Mouse (Mus musculus) limb, embryonic 11.5 days (tissue): ENCODE measurements at regions not wholly inside any gene's neighbourhood (a gene's known extent, or its start where the extent isn't known, plus 50 kb on each side); places are given as distances from the start of the nearest gene placed in this dataset.

ENCODE experiments used
- ATAC-seq: fragments of 200-750 bp; cut with Nextera tagmentation; 2 replicates; pipeline ENCODE4 v1.8.0; 2017; ENCODE audit warnings: low read depth; ENCODE audit not compliant: insufficient number of reproducible peaks, low FRiP score, low TSS enrichment
- DNase-seq: peaks from one replicate; pipeline ENCODE4 v3.0.0-alpha.2; 2015; ENCODE audit warnings: low spot score
- H3K27ac ChIP-seq: fragments of 300-500 bp; sonication (generic); replicated peaks from 2 replicates; pipeline ENCODE4 v1.5.1; 2014; ENCODE audit warnings: low read depth, mild to moderate bottlenecking, low read length
- H3K27me3 ChIP-seq: fragments of 300-500 bp; sonication (generic); 2 replicates; pipeline ENCODE4 v1.6.1; 2014; ENCODE audit warnings: mild to moderate bottlenecking, low read length, mixed read lengths; ENCODE audit not compliant: control insufficient read depth, insufficient read depth
- H3K36me3 ChIP-seq: fragments of 300-500 bp; sonication (generic); 2 replicates; pipeline ENCODE4 v1.6.1; 2014; ENCODE audit warnings: mild to moderate bottlenecking, low read length, moderate library complexity, mixed read lengths; ENCODE audit not compliant: control insufficient read depth, insufficient read depth
- H3K4me1 ChIP-seq: fragments of 300-500 bp; sonication (generic); 2 replicates; pipeline ENCODE4 v1.6.1; 2014; ENCODE audit warnings: low read length, mixed read lengths; ENCODE audit not compliant: control insufficient read depth, insufficient read depth
- H3K4me2 ChIP-seq: fragments of 300-500 bp; sonication (generic); 2 replicates; pipeline ENCODE4 v1.6.1; 2014; ENCODE audit warnings: low read depth, mild to moderate bottlenecking, moderate library complexity; ENCODE audit not compliant: severe bottlenecking
- H3K4me3 ChIP-seq: fragments of 300-500 bp; sonication (generic); 2 replicates; pipeline ENCODE4 v1.5.1; 2014; ENCODE audit warnings: low read depth, low read length
- H3K9ac ChIP-seq: fragments of 300-500 bp; sonication (generic); 2 replicates; pipeline ENCODE4 v1.6.1; 2014; ENCODE audit warnings: mild to moderate bottlenecking, low read length
- H3K9me3 ChIP-seq: fragments of 300-500 bp; sonication (generic); 2 replicates; pipeline ENCODE4 v1.6.1; 2016; ENCODE audit warnings: low read length; ENCODE audit not compliant: control insufficient read depth
- WGBS: fragments of 180-500 bp; shearing (Covaris S2); extraction: QIAGEN DNeasy Blood & Tissue Kit; methylation state at CpG from one replicate; pipeline ENCODE4 v1.1.7; 2014; 5-methylcytosine and 5-hydroxymethylcytosine counted together

DNA sequence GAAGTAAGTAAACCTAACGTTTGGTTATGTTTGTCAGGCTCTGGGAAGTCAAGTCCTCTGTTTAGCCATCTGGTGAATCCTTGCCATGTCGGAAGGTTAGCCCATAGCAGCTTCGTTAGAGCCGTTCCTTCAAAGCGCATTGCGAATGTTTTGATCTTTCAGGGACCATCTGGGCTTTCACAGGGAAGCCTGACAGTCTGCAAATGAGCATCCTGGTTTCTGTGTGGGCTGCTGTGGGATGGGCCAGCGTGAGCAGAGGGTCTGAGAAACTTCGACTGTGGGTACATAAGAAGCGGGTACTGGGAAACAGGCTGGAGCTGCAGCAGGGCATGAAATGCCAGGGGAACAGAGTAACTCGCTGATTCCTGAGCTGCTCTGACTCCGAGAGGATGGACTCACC lies 274.7 kb upstream of the Nr2f2 start:
- DNase-seq = no peak
- Histone ChIP-seq H3K4me2 (no peak overlapping the region), H3K36me3 (no peaks in the 10 kb centered on the region), H3K4me1 (peaks cover 4% of the 10 kb centered on the region), H3K27me3 (no peaks in the 10 kb centered on the region), H3K27ac (no peak overlapping the region), H3K4me3 (no peak overlapping the region), H3K9ac (no peak overlapping the region), H3K9me3 (no peaks in the 10 kb centered on the region)
- 14% methylated on average over 11 of the region's 11 CpGs for WGBS
- ATAC-seq = no peak

DNA sequence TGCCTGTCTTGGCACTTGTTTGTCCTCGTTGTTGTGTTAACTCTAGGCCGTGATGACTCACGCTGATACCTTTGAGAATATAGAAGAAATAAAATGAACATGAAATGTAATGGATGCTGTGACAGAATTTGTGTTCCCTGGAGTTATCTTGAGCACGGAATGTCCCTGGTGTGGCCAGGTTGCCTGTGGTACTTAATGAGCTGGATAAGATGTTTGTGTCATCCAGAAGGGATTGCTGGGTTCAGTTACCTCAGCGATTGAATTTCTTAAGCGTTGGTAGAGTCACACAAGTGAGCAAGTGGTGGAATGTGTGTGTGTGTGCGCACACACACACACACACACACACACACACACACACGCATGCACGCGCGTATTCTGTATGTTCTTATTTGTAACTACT lies 274.0 kb upstream of the Nr2f2 start:
- H3K4me1 ChIP-seq = peaks cover 4% of the 10 kb centered on the region
- H3K27ac ChIP-seq = no peak overlapping the region
- WGBS = 84% methylated on average over 11 of the region's 11 CpGs
- no peak overlapping the region for H3K4me3 ChIP-seq
- ATAC-seq = no peak
- DNase-seq = no peak
- H3K9ac ChIP-seq = no peak overlapping the region
- H3K36me3 ChIP-seq = no peaks in the 10 kb centered on the region
- no peak overlapping the region for H3K4me2 ChIP-seq
- H3K9me3 ChIP-seq = no peaks in the 10 kb centered on the region
- H3K27me3 ChIP-seq = no peaks in the 10 kb centered on the region

DNA sequence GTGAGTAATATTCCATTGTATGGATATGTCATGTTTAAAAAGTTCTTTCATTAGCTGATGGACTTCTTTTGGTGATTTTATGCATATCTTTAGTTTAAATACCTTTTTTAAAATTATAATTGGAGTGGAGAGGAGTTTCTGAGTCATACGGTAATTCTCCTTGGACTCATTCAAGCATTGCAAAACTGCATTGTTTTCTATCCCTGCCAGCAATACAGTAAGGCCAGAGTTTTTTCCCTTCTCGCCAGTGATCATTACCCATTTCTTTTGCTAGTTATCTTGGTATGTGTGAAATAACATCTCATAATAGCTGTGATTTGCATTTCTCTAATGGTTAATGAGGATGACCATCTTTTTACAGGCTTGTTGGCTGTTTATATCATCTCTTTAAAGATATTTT lies 271.6 kb upstream of the Nr2f2 start:
- WGBS = 86% methylated on average over 2 of the region's 2 CpGs
- H3K9ac ChIP-seq = no peak overlapping the region
- no peak overlapping the region for H3K27ac ChIP-seq

DNA sequence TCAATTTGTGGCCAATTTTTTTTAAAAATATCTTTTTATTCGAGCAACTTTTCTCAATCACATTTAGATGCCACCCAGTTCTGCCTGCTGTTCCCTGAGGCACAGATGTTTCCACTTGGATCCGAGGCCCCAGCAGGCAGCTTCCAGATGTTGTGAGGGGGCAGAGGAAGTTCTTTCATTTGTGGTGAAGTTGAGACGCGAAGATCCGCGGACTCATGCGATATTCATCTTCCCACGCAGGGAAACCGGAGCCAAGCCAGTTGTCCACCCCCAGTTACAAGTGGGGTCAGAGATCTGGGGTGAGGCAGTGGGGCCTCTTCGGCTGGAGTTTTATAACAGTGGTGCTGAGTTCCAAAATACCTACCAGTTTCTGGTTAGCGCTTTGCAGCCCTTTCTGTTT lies 267.5 kb upstream of the Nr2f2 start:
- WGBS = 18% methylated on average over 11 of the region's 11 CpGs
- ATAC-seq = no peak
- H3K27ac ChIP-seq = no peak overlapping the region
- H3K9ac ChIP-seq = no peak overlapping the region
- H3K4me3 ChIP-seq = no peak overlapping the region
- H3K27me3 ChIP-seq = 0 out of 2 replicates have a peak, but pooled peaks cover 5% of the 10 kb centered on the region
- DNase-seq = peak; percentile 57
- no peaks in the 10 kb centered on the region for H3K9me3 ChIP-seq
- H3K4me2 ChIP-seq = no peak overlapping the region
- peaks cover 13% of the 10 kb centered on the region for H3K4me1 ChIP-seq
- no peaks in the 10 kb centered on the region for H3K36me3 ChIP-seq

More for the DNA sequence above, 271.6 kb upstream of the Nr2f2 start:
- Histone ChIP-seq H3K27me3 (0 out of 2 replicates have a peak, but pooled peaks cover 2% of the 10 kb centered on the region), H3K4me2 (no peak overlapping the region), H3K4me1 (peaks cover 11% of the 10 kb centered on the region), H3K9me3 (no peaks in the 10 kb centered on the region), H3K36me3 (no peaks in the 10 kb centered on the region), H3K4me3 (no peak overlapping the region)
- DNase-seq (no peak), ATAC-seq (no peak)

DNA sequence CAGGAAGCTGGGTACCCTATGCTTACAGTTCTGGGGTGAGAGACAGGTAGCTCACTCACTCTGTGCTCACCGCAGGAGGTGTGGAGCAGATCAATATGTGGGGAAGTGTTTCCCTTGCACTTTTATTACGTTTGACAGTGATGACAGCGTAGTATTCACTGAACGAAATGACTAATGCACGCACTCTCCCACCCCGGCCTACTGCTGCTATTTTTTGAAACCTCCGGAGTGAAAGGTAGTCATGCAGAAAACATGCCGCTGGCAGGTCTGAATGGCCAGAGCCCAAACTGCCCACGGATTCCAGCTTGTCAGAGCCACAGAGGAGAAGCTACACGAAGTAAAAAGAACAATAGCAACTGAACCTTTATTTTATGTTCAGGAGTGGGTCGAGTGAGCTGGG lies 267.0 kb upstream of the Nr2f2 start:
- DNase-seq = peak; percentile 44
- H3K4me2 ChIP-seq = 0 out of 2 replicates have a peak overlapping the region, but pooled peaks have one; percentile 10
- no peaks in the 10 kb centered on the region for H3K36me3 ChIP-seq
- H3K4me1 ChIP-seq = peaks cover 13% of the 10 kb centered on the region
- no peak overlapping the region for H3K4me3 ChIP-seq
- H3K27ac ChIP-seq = no peak overlapping the region
- H3K9ac ChIP-seq = no peak overlapping the region
- H3K27me3 ChIP-seq = 0 out of 2 replicates have a peak, but pooled peaks cover 5% of the 10 kb centered on the region
- no peak for ATAC-seq
- WGBS = 30% methylated on average over 11 of the region's 11 CpGs
- H3K9me3 ChIP-seq = no peaks in the 10 kb centered on the region

DNA sequence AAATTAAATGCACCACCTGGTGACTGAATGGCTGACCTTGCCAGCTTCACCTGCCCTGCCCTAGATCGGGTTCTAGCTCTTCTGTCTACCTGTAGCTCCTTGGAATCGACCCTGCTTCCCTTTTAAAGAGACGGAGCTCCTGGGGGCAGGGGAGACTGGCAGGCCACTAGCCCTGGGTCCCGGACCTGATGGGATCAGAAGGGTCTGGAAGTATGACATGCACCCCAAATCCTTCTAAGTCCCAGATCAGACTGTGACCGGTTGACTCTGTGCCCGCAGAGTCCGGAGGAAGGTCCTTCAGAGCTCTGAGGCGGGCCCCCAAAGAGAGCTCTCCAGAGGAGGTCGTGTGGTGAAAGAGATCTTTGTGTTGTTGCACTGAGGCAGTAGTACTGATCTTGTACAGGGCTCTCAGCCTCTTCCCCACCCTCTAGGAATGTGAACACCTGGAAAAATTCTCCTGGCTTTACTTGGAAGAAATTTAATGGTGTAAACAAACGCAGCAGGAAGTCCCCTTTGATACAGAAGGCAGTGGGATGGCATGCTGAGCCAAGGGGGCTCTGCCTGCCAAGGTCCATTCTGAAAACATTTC lies 259.2 kb upstream of the Nr2f2 start:
- Histone ChIP-seq H3K36me3 (no peaks in the 10 kb centered on the region), H3K27me3 (no peaks in the 10 kb centered on the region), H3K27ac (peak overlapping the region; percentile 69; the same call in 1 of the 2 replicates), H3K4me3 (no peak overlapping the region; the same call in 1 of the 2 replicates), H3K9me3 (no peaks in the 10 kb centered on the region), H3K4me2 (peak overlapping the region; percentile 44), H3K9ac (no peak overlapping the region), H3K4me1 (peaks cover 25% of the 10 kb centered on the region)
- DNase-seq (no peak), ATAC-seq (peak; percentile 57; the same call in 1 of the 2 replicates)
- 5% methylated on average over 10 of the region's 10 CpGs for WGBS

DNA sequence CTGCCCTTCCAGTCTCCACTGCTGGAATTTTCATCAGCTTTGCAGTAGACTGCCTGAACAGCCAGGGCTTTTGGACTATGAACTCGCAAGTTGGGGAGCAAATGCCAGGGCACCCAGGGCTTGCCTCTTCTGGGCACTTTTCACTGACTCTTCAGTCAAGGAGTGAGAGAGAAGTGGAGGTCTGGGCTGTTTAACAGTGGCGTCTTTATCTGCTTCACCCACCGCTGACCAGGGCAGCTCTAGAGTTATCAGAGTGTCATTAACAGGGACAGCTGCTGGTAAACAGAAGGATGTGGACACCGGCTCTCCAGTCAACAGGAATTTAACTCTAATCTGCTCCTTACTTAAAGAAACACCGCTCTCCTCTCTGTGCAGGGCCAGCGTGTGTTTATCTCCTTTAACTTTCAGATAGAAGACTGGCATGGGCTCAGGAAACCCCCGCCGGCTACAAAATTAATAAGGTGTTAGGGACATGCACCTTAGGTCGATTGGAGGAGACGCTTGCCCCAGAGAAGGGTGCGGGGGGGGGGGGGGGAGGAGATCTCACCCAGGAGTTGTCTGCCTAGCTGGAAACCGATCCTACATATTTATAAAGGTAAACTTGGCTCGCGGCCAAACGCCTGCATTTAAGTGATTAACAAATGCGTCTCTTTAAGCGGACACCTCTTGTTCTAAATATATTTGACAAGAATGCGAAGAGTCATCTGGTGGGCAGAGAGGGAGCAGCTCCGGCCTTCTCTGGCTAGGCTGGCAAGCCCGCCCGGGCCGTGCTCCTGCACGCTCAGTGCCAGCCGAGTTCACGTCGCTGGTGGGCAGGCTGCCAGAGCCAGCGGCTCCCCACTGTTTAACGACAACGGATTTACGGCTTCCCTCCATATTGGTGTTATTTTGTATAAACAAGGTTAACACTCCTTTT lies 258.4 kb upstream of the Nr2f2 start:
- H3K4me1 ChIP-seq = peaks cover 25% of the 10 kb centered on the region
- DNase-seq (peak; percentile 84), ATAC-seq (peak; percentile 47; the same call in 1 of the 2 replicates)
- WGBS = under 1% methylated on average over 30 of the region's 30 CpGs
- no peaks in the 10 kb centered on the region for H3K27me3 ChIP-seq
- H3K36me3 ChIP-seq = no peaks in the 10 kb centered on the region
- no peak overlapping the region for H3K9ac ChIP-seq
- H3K4me3 ChIP-seq = no peak overlapping the region; the same call in 1 of the 2 replicates
- H3K4me2 ChIP-seq = peak overlapping the region; percentile 44
- peak overlapping the region; percentile 69; the same call in 1 of the 2 replicates for H3K27ac ChIP-seq
- H3K9me3 ChIP-seq = no peaks in the 10 kb centered on the region

DNA sequence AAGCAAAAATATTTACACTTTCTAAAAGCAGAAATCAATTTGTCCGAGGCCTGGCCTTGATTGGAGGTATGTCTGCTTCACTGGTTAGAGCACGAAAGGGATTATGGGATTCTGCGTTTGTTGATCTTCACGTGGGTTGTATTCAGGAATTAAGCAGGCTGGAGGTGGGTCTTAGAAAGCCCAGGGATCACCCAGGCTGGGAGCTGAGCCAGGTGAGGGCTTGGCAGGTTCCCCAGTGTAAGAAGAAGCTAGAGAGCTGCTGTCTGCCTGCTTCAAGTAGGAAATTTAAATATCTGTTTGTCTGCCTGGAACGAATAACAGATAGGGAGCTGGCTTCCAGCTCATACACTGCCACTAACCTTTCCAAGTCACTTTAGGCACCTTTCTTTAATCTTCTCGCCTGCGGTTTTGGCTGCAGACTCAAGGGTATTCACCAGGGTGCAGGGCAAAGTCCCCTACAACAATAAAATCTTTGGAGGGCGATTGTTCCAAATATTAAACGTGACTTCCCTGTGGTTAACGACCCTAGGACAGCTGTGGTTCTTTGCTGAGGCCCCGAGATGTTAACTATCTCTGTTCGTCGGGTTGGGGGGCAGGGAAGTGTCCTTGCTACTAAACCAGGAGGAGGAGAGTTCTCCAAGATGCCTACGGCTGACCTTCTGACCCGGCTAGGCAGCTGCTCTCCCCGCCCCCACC lies 257.6 kb upstream of the Nr2f2 start:
- H3K9me3 ChIP-seq = no peaks in the 10 kb centered on the region
- DNase-seq (no peak), ATAC-seq (no peak)
- peak overlapping the region; percentile 44 for H3K4me2 ChIP-seq
- no peaks in the 10 kb centered on the region for H3K27me3 ChIP-seq
- no peak overlapping the region for H3K4me3 ChIP-seq
- peaks cover 25% of the 10 kb centered on the region for H3K4me1 ChIP-seq
- H3K9ac ChIP-seq = no peak overlapping the region
- H3K27ac ChIP-seq = 0 out of 2 replicates have a peak overlapping the region, but pooled peaks have one; percentile 5
- no peaks in the 10 kb centered on the region for H3K36me3 ChIP-seq
- 4% methylated on average over 16 of the region's 16 CpGs for WGBS
